Mouse (Mus musculus) Patski (cell line): ENCODE measurements around the gene Xrcc6. TPM values are rescaled to one million over a fixed set of nuclear protein-coding genes. Genes with fewer than 3 reads are reported as not detected.

Experiments
- ATAC-seq: fragments of 100-300 bp; one replicate; pipeline ENCODE4 v1.8.0; 2021
- CTCF ChIA-PET: fragments of 350-600 bp; sonication (Branson Sonifier 250); formaldehyde crosslinking; loops from one replicate; lab custom pipeline; 2022; ENCODE audit warnings: inconsistent platforms; lab: Charles Lee
- POLR2A ChIA-PET: fragments of 350-600 bp; sonication (Branson Sonifier 250); formaldehyde crosslinking; loops from one replicate; lab custom pipeline; 2022; ENCODE audit warnings: antibody characterized with exemption, inconsistent platforms; lab: Charles Lee
- DNase-seq: peaks from one replicate; pipeline ENCODE4 v3.0.0-alpha.2; 2011; ENCODE audit warnings: low read depth, low spot score
- H3K27me3 ChIP-seq: fragments of 371-371 bp; one replicate; pipeline ENCODE4 v1.5.1; 2021
- CTCF ChIP-seq: fragments of 100-300 bp; IDR thresholded peaks from one replicate; pipeline ENCODE4 v1.5.1; 2021
- in situ Hi-C: fragments of 300-500 bp; cut with MboI; formaldehyde crosslinking; loops from 3 replicates; pipeline ENCODE4 v1.11.1; 2018; ENCODE audit warnings: low pct_unique_long_range_greater_than_20kb, mixed read lengths
- polyA plus RNA-seq: library from polyadenylated mRNA; unstranded; gene quantifications from one replicate; pipeline ENCODE4 v1.2.3, GENCODE M21; 2021

The Xrcc6 gene
- polyA plus RNA-seq, 1 experiment from 2014 or later: 48.0 TPM

DNA sequence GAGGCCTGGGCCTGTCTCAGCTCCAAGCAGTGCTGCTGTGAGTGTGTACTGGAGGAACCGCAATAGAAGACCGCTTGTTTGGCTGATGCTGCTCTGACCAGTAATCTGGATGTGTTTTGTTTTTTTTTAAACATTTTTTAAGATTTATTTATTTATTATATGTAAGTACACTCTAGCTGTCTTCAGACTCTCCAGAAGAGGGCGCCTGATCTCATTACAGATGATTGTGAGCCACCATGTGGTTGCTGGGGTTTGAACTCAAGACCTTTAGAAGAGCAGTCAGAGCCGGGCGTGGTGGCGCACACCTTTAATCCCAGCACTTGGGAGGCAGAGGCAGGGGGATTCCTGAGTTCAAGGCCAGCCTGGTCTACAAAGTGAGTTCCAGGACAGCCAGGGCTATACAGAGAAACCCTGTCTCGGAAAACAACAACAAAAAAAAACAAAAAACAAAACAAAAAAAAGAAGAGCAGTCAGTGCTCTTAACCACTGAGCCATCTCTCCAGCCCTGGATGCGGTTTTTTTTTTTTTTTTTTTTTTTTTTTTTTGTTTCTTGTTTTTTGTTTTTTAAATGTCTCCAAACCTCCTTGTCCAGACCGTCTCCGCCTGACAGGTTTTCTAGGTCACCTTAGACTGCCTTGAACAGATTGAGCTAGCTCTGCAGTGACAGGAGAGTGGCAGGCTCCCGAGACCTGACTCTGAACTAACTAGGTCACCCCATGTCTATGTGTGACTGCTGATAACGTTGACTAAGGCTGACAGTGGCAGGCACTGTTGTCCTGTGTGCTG lies 48.5 kb downstream of the Xrcc6 start:
- TF ChIP-seq CTCF: peak; percentile 78
- ChIA-PET CTCF (interaction anchor here (0.6 to 2.9 kb wide), 9 partner anchors 7 to 203 kb away, joined by 3 to 14 read pairs (median 3); no protein-coding TSS in a partner anchor), POLR2A (no interaction called here)
- no peaks in the 10 kb centered on the region for H3K27me3 ChIP-seq
- no peak for ATAC-seq
- in situ Hi-C loops: no loop called here
- DNase-seq: no peak

GRCm38 (mm10) chr15:82040650-82041049 lies 53.0 kb downstream of the Xrcc6 start:
- no peak for DNase-seq
- H3K27me3 ChIP-seq: no peaks in the 10 kb centered on the region
- ChIA-PET CTCF (interaction anchor here (1.0 kb wide), 1 partner anchor 44 kb away, joined by 3 read pairs; no protein-coding TSS in a partner anchor), POLR2A (no interaction called here)
- peak; percentile 84 for TF ChIP-seq CTCF
- ATAC-seq: no peak
- in situ Hi-C loops: no loop called here

DNA sequence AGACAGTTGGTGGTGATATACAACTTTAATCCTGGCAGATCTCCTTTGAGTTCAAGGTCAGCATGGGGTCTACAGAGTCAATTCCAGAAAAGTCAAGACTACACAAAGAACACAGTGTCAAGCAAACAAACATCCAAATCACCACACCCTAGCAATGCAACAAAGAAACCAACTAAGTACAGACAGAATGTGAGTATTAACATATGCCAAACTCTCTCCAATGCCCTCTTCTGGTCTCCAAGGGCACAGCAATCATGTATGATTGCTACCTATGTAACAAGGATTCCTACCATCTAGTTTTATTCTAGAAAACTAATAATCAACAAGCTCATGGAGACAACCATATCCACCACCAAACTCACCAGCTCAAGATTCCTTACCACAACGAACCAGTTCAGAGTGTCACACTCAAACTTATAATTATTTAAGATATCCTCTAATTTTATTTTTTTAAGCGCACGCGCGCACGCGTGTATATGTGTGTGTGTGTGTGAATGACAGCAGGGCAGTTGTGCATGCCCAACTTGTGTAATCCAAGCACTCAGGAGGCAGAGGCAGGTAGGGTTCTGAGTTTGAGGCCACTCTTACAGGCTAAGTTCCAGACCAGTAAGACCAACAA lies 56.6 kb downstream of the Xrcc6 start:
- CTCF ChIA-PET: interaction anchor here (1.0 to 2.6 kb wide), 4 partner anchors 10 to 192 kb away, joined by 3 to 14 read pairs (median 4); partner anchors contain the start of gene Desi1
- in situ Hi-C loops: no loop called here
- H3K27me3 ChIP-seq: no peaks in the 10 kb centered on the region
- ATAC-seq: no peak
- no peak for DNase-seq
- TF ChIP-seq CTCF: no peak
- POLR2A ChIA-PET: no interaction called here

- ChIA-PET POLR2A (no interaction called here), CTCF (no interaction called here)
- no peak for DNase-seq
- in situ Hi-C loops: no loop called here
- TF ChIP-seq CTCF: no peak
- ATAC-seq: peak; percentile 31
- no peaks in the 10 kb centered on the region for H3K27me3 ChIP-seq
Measured at GRCm38 (mm10) chr15:82046246-82046891, 58.7 kb downstream of the Xrcc6 start.

DNA sequence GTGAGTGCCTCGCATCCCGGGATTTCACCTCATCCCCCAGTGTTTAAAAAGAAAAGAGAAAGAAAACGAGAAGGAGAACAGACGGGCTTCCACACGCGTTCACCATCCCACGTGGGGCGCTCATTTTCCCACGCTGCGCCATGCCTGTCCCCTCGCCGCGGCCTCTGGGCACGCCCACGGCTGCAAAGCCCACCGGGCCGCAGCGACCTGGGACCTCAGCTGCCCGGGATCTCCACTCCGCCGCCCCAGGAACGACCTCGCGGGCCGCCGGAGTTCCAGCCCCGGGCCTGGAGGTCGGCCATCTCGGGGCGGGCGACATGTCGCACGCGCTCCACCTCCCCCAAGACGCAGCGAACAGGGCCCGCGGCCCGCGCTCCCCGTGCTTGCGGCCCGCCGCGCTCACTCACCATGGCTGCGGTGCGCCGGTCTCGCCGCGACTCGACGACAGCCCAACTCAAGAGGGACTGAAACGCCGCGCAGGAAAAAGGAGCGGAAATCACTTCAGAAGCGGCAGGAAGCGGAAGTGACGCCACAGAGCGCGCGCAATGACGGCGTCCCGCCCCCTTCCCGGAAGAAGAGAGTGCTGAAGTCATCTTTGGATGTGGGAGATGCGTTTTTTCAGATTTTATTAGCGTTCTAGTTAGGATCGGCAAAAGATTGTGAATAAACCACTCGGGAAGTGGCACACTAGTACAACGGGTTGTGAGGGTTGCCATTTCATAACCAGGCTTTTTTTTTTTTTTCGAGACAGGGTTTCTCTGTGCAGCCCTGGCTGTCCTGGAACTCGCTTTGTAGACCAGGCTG lies 59.6 kb downstream of the Xrcc6 start, which contains the start of gene Snu13:
TSS of gene Snu13 (minus strand) at position 519 of the 804 bp plus-strand sequence.
- no peak for TF ChIP-seq CTCF
- in situ Hi-C loops: no loop called here
- no peak for DNase-seq
- ChIA-PET POLR2A (no interaction called here), CTCF (no interaction called here)
- peak; percentile 47 for ATAC-seq
- H3K27me3 ChIP-seq: no peaks in the 10 kb centered on the region

- POLR2A ChIA-PET: no interaction called here
- peaks cover 15% of the 10 kb centered on the region for H3K27me3 ChIP-seq
- TF ChIP-seq CTCF: no peak
- CTCF ChIA-PET: interaction anchor here (0.9 kb wide), 1 partner anchor 184 kb away, joined by 3 read pairs; no protein-coding TSS in a partner anchor
- ATAC-seq (no peak), DNase-seq (no peak)
- in situ Hi-C loops: no loop called here
Measured at GRCm38 (mm10) chr15:82052544-82052943, 64.9 kb downstream of the Xrcc6 start.

- DNase-seq (no peak), ATAC-seq (no peak)
- in situ Hi-C loops: no loop called here
- H3K27me3 ChIP-seq: peaks cover 44% of the 10 kb centered on the region
- ChIA-PET POLR2A (no interaction called here), CTCF (no interaction called here)
- TF ChIP-seq CTCF: no peak
Measured at GRCm38 (mm10) chr15:82058719-82059201, 71.1 kb downstream of the Xrcc6 start, which contains the start of gene 4930407I10Rik. Gene 4930407I10Rik, plus strand, starts transcription at chr15:82059151.

DNA sequence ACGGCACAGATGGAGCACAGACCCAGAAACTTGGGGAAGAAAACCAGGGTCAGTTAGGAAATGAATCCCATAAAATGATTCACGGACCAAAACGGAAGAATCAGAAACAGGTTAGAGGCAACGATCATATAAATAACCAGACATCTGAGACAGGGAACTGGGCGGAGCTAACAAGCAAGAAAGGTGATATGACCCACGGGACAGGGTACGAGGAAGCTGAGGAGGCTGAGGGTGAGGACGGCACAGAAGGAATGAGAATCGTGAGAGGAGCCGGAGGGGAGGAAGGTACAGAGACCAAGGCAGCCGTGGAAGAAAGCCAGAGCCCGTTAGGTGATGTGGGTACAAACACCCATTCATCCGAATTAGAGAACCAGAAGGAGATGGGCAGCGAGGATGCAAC lies 76.3 kb downstream of the Xrcc6 start:
- ATAC-seq (no peak), DNase-seq (no peak)
- CTCF ChIA-PET: interaction anchor here (2.4 to 4.8 kb wide), 2 partner anchors 173 to 188 kb away, joined by 4 to 16 read pairs; partner anchors contain the start of gene 1500009C09Rik
- POLR2A ChIA-PET: no interaction called here
- no peak for TF ChIP-seq CTCF
- in situ Hi-C loops: no loop called here
- H3K27me3 ChIP-seq: peaks cover 51% of the 10 kb centered on the region

GRCm38 (mm10) chr15:82065511-82065910 lies 77.9 kb downstream of the Xrcc6 start:
- in situ Hi-C loops: loop anchor here (5.0 kb wide), 2 partner anchors 47 to 172 kb away; no protein-coding TSS in a partner anchor
- POLR2A ChIA-PET: interaction anchor here (0.8 kb wide), 1 partner anchor 10 kb away, joined by 3 read pairs; no protein-coding TSS in a partner anchor
- ATAC-seq: no peak
- H3K27me3 ChIP-seq: peaks cover 66% of the 10 kb centered on the region
- CTCF ChIA-PET: interaction anchor here (1.1 to 4.8 kb wide), 8 partner anchors 10 to 186 kb away, joined by 3 to 16 read pairs (median 4); partner anchors contain the start of gene 1500009C09Rik
- no peak for DNase-seq
- peak; percentile 93 for TF ChIP-seq CTCF
